Mouse (Mus musculus) lung, embryonic 14.5 days (tissue): ENCODE measurements at regions not wholly inside any gene's neighbourhood (a gene's known extent, or its start where the extent isn't known, plus 50 kb on each side); places are given as distances from the start of the nearest gene placed in this dataset.
A peak's percentile ranks its signal among the peaks of the same experiment; 100 is the strongest.
"Not testable (repeated sequence)": the region's sequence is repeated elsewhere in the genome, so short reads cannot be mapped to it uniquely, and the experiment has no call there.

ENCODE experiments used
- ATAC-seq: fragments of 200-750 bp; cut with Nextera tagmentation; 2 replicates; pipeline ENCODE4 v1.8.0; 2017; ENCODE audit warnings: mild to moderate bottlenecking, moderate TSS enrichment, moderate library complexity; ENCODE audit not compliant: insufficient read depth
- DNase-seq: peaks from one replicate; pipeline ENCODE4 v3.0.0-alpha.2; 2015
- H3K27ac ChIP-seq: fragments of 300-500 bp; sonication (generic); 2 replicates; pipeline ENCODE4 v1.5.1; 2014; ENCODE audit warnings: low read depth, mild to moderate bottlenecking, moderate library complexity
- H3K27me3 ChIP-seq: fragments of 300-500 bp; sonication (generic); 2 replicates; pipeline ENCODE4 v1.6.1; 2014; ENCODE audit warnings: low read length, control low read depth; ENCODE audit not compliant: insufficient read depth
- H3K36me3 ChIP-seq: fragments of 300-500 bp; sonication (generic); 2 replicates; pipeline ENCODE4 v1.6.1; 2014; ENCODE audit warnings: control low read depth; ENCODE audit not compliant: insufficient read depth
- H3K4me1 ChIP-seq: fragments of 300-500 bp; sonication (generic); 2 replicates; pipeline ENCODE4 v1.6.1; 2014; ENCODE audit warnings: antibody characterized with exemption, control low read depth; ENCODE audit not compliant: insufficient read depth
- H3K4me2 ChIP-seq: fragments of 300-500 bp; sonication (generic); 2 replicates; pipeline ENCODE4 v1.6.1; 2014; ENCODE audit warnings: mild to moderate bottlenecking
- H3K4me3 ChIP-seq: fragments of 300-500 bp; sonication (generic); 2 replicates; pipeline ENCODE4 v1.5.1; 2014; ENCODE audit warnings: low read depth, low read length
- H3K9ac ChIP-seq: fragments of 300-500 bp; sonication (generic); 2 replicates; pipeline ENCODE4 v1.6.1; 2014
- H3K9me3 ChIP-seq: fragments of 300-500 bp; sonication (generic); 2 replicates; pipeline ENCODE4 v1.6.1; 2016; ENCODE audit warnings: low read depth, low read length, control low read depth
- CTCF ChIP-seq: IDR thresholded peaks from 2 replicates; pipeline ENCODE4 v1.5.1; 2016; ENCODE audit warnings: antibody characterized with exemption, low read depth
- WGBS: fragments of 180-500 bp; shearing (Covaris S2); extraction: QIAGEN DNeasy Blood & Tissue Kit; methylation state at CpG from one replicate; pipeline ENCODE4 v1.1.7; 2014; 5-methylcytosine and 5-hydroxymethylcytosine counted together

- Histone ChIP-seq H3K9me3 (no peaks in the 10 kb centered on the region), H3K36me3 (no peaks in the 10 kb centered on the region), H3K27me3 (no peaks in the 10 kb centered on the region), H3K9ac (no peak overlapping the region), H3K27ac (no peak overlapping the region), H3K4me3 (no peak overlapping the region), H3K4me2 (no peak overlapping the region), H3K4me1 (peaks cover 7% of the 10 kb centered on the region; the same call in 1 of the 2 replicates)
- 53% methylated on average over 6 of the region's 6 CpGs for WGBS
- no peak for ATAC-seq
- peak; percentile 27; the same call in 1 of the 2 replicates for TF ChIP-seq CTCF
- DNase-seq, result no peak
These were observed 229.9 kb downstream of the Bcl11a start for GRCm38 (mm10) chr11:24307601-24308252.

DNA sequence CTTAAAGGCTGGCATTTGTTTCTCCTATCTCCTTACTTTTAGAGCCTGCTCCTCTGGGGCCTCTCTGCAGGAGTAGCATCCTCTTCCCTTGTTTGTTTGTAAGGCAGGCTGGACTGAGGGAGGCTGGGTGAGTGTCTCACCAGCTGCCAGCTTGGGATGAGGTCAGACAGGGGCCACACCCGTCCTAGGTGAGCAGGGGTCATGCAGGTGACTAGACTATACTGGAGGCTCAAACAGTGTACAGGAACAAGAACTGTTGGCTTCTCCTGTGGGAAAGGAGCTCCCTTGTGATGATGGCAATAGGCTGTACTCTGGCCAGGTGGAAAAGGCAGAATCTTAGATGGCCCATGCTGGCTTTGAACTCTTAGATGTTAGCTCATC, 230.4 kb downstream of the Bcl11a start:
- ATAC-seq, result no peak

GRCm38 (mm10) chr11:24314046-24314445, 236.2 kb downstream of the Bcl11a start:
- DNase-seq, result no peak
- H3K27ac ChIP-seq, result no peak overlapping the region
- no peaks in the 10 kb centered on the region for H3K27me3 ChIP-seq
- WGBS, result 83% methylated on average over 1 of the region's 1 CpGs
- no peak overlapping the region for H3K9ac ChIP-seq
- no peak for ATAC-seq
- H3K4me3 ChIP-seq, result no peak overlapping the region
- TF ChIP-seq CTCF, result no peak
- no peaks in the 10 kb centered on the region for H3K36me3 ChIP-seq
- no peaks in the 10 kb centered on the region for H3K4me1 ChIP-seq
- no peaks in the 10 kb centered on the region for H3K9me3 ChIP-seq
- H3K4me2 ChIP-seq, result no peak overlapping the region

More for the DNA sequence above, 230.4 kb downstream of the Bcl11a start:
- H3K4me1 ChIP-seq, result peaks cover 7% of the 10 kb centered on the region; the same call in 1 of the 2 replicates
- TF ChIP-seq CTCF, result no peak
- H3K9me3 ChIP-seq, result no peaks in the 10 kb centered on the region
- DNase-seq, result no peak
- no peak overlapping the region for H3K4me2 ChIP-seq
- no peaks in the 10 kb centered on the region for H3K36me3 ChIP-seq
- H3K4me3 ChIP-seq, result no peak overlapping the region
- 11% methylated on average over 1 of the region's 1 CpGs for WGBS
- no peaks in the 10 kb centered on the region for H3K27me3 ChIP-seq
- H3K27ac ChIP-seq, result no peak overlapping the region
- H3K9ac ChIP-seq, result no peak overlapping the region

- 71% methylated on average over 3 of the region's 3 CpGs for WGBS
- Histone ChIP-seq H3K36me3 (no peaks in the 10 kb centered on the region), H3K9me3 (no peaks in the 10 kb centered on the region), H3K27me3 (no peaks in the 10 kb centered on the region), H3K27ac (no peak overlapping the region), H3K9ac (no peak overlapping the region), H3K4me2 (no peak overlapping the region), H3K4me1 (no peaks in the 10 kb centered on the region), H3K4me3 (no peak overlapping the region)
- no peak for DNase-seq
- no peak for ATAC-seq
- no peak for TF ChIP-seq CTCF
These were observed 237.7 kb downstream of the Bcl11a start for GRCm38 (mm10) chr11:24315582-24315981.

DNA sequence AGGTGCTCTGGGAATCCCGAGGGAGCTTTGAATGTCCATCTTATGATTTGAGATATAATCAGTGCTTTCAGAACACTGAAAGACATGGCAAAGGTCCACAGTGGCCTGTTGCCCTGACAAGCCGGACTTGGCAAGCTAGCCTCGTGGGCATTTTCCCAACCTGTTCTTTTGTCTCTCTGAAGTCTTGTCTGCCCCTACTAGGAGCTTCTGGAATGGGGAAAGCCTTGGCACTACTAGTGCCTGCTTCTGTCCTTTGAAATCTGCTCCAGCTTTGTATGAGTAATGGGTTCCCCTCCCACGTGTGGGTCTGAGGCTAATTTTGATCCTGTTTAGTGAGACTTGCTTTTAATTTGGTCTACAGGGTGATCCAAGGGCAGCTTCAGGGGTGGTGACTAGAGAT, 238.3 kb downstream of the Bcl11a start:
- Histone ChIP-seq H3K4me1 (no peaks in the 10 kb centered on the region), H3K9ac (no peak overlapping the region), H3K4me2 (no peak overlapping the region), H3K9me3 (no peaks in the 10 kb centered on the region), H3K27me3 (no peaks in the 10 kb centered on the region), H3K4me3 (no peak overlapping the region), H3K27ac (no peak overlapping the region), H3K36me3 (no peaks in the 10 kb centered on the region)
- ATAC-seq, result no peak
- no peak for TF ChIP-seq CTCF
- DNase-seq, result no peak
- 70% methylated on average over 4 of the region's 4 CpGs for WGBS

DNA sequence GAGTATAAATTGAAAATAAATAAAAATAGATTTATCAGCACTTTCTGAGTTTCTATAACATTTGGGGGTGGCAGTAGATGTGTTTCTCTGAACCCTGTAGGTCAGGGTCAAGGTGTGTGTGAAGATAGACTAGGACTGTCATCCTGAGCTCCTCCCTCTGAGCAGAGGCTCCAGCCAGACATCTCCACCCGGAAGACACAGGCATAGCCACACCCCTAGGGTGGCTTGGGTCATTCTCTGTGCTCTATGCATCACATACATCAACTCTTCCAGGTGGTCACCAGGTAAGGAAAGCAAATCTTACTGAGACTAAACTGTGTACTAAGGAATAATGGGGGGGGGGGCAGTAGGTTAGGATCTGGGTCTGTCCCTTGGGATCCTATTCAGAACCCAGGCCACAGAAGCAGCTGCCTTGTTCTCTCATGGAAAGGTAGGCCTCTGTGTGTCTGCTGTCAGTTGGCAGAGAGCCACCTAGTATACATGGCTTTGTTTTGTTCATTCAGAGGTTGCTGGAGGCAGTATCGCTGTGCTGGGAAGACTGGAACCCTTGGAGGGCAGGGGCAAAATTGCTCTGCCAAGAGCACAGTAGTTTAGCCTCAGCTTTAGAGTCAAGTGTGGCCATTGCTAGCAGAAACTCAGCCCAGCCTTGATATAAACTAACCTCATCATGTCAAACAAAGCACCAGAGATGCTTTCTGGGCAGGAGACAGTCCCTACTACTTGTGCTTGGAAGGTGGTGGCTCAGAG, 240.3 kb downstream of the Bcl11a start:
- Histone ChIP-seq H3K9ac (no peak overlapping the region), H3K4me1 (no peaks in the 10 kb centered on the region), H3K4me3 (no peak overlapping the region), H3K9me3 (no peaks in the 10 kb centered on the region), H3K36me3 (no peaks in the 10 kb centered on the region), H3K27me3 (no peaks in the 10 kb centered on the region), H3K4me2 (no peak overlapping the region), H3K27ac (no peak overlapping the region)
- DNase-seq (no peak), ATAC-seq (no peak)
- TF ChIP-seq CTCF, result no peak
- WGBS, result 49% methylated on average over 2 of the region's 2 CpGs

GRCm38 (mm10) chr11:24319222-24319621, 241.4 kb downstream of the Bcl11a start:
- H3K4me2 ChIP-seq, result no peak overlapping the region
- H3K27ac ChIP-seq, result no peak overlapping the region
- ATAC-seq (no peak), DNase-seq (no peak)
- no peaks in the 10 kb centered on the region for H3K27me3 ChIP-seq
- no peak for TF ChIP-seq CTCF
- H3K4me3 ChIP-seq, result no peak overlapping the region
- H3K9me3 ChIP-seq, result no peaks in the 10 kb centered on the region
- H3K9ac ChIP-seq, result no peak overlapping the region
- H3K4me1 ChIP-seq, result no peaks in the 10 kb centered on the region
- H3K36me3 ChIP-seq, result no peaks in the 10 kb centered on the region
- WGBS, result 79% methylated on average over 3 of the region's 3 CpGs

DNA sequence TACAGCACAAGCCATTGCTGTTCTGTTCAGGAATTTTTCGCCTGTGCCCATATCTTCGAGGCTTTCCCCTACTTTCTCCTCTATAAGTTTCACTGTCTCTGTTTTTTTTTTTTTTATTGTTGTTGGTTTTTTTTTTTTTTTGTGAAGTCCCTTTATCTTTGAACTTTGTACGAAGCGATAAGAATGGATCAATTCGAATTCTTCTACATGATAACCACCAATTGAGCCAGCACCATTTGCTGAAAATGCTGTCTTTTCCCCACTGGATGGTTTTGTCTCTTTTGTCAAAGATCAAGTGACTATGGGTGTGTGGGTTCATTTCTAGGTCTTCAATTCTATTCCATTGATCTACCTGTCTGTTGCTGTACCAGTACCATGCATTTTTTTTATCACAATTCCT, 244.6 kb downstream of the Bcl11a start:
- H3K36me3 ChIP-seq, H3K9me3 ChIP-seq, DNase-seq, H3K4me3 ChIP-seq, H3K9ac ChIP-seq, H3K27me3 ChIP-seq, H3K4me1 ChIP-seq, H3K4me2 ChIP-seq, ATAC-seq, H3K27ac ChIP-seq: not testable (repeated sequence)
- 89% methylated on average over 5 of the region's 5 CpGs for WGBS
